Mouse (Mus musculus) right cerebral cortex, postnatal 25 days (tissue): Measurements from ENCODE around the gene Pecr.

Experiments used
- DNase-seq: peaks from one replicate; pipeline ENCODE4 v3.0.0; 2022

The Pecr gene

GRCm38 (mm10) chr1:72228974-72229373, 55.1 kb downstream of the Pecr start:
- DNase-seq: no peak

- no peak for DNase-seq
Observed at GRCm38 (mm10) chr1:72227546-72227945, 56.6 kb downstream of the Pecr start.

- no peak for DNase-seq
Observed at GRCm38 (mm10) chr1:72226887-72227481, 57.1 kb downstream of the Pecr start.

GRCm38 (mm10) chr1:72226172-72226886, 57.8 kb downstream of the Pecr start:
- no peak for DNase-seq

DNA sequence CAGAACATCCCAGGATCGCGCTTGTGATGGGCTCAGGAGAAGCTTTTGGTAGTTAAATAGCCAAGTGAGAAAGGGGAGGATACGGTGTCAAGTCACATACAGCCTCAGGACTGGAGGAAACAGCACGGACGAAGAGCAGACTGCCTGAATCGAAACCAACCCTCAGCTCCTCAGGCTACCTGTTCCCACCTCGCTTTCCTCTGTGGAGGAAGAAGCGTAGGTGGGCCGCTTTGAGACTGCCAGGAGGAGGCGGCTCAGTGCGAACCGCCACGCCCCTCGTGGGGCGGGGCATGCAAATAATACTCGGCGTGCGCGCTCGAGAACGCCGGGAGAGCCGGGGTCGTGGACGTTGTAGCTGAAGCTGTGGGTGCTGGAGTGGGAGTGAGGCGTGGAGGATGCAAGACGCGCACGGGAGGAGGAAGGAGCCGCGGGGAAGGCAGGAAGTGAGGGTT, 58.4 kb downstream of the Pecr start:
- peak; percentile 79 for DNase-seq

DNA sequence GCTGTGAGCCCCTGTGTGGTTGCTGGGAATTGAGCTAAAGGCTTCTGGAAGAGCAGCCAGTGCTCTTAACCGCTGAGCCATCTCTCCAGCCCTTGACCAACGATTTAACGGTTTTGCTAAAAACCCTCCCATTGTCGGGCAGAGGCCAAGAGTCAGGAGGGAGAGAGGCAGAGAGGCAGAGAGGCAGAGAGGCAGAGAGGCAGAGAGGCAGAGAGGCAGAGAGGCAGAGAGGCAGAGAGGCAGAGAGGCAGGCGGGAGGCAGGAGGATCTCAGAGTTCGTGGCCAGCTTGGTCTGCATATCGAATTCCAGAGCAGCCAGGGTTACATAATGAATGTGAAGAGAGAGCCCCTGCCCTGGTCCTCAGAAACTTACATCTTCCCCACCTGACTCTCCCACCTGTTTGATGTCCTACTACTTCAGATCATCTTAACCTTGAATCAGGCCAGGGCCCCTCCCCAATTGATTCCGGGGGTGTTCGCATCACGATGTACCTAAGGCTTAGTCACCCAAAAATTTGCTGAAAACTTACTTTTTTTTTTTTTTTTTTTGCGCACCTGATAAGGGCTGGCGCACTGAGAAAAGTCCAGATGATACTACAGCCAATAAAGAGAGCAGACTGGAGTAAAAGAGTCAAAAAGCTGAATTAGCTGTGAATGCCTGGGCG, 58.9 kb downstream of the Pecr start:
- DNase-seq: no peak

GRCm38 (mm10) chr1:72220008-72220407, 64.1 kb downstream of the Pecr start:
- DNase-seq: peak; percentile 38

- no peak for DNase-seq
Observed at GRCm38 (mm10) chr1:72219116-72219515, 65.0 kb downstream of the Pecr start.

GRCm38 (mm10) chr1:72218626-72219025, 65.5 kb downstream of the Pecr start:
- no peak for DNase-seq

DNA sequence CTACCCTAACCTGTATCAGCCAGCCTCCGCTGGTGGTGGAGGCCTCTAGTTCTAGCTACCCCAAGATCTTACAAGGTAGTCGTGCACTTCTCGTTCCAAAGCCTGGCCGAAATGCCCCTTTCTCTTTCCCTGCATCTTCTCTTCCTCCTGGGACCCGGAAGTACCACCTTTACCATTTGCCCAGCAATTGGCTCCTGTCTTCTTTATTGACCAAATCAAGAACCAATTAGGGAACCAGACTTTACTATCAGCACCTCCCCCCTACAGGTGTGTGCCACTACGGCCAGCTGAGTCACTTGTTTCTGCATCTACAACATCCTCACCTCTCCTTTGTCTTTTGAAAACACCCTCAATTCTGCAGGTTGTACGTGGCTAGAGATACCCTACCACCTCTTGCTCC, 67.4 kb downstream of the Pecr start:
- DNase-seq: no peak

DNA sequence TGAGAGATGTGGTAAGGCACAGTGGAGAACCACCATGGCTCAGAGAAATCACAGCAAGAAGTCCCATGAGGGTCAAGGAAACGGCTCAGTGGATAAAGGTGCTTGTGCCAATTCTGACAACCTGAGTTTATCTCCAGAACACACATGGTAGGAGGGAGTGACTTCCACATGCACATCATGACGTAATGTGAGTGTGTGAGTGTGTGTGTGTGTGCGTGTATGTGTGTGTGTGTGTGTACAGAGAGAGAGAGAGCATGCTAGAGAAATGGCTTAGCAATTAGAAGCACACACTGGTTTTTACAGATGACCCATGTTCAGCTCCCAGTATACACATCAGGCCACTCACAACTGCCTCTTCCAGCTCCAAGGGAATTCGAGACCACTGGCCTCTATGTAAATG, 68.9 kb downstream of the Pecr start:
- no peak for DNase-seq

DNA sequence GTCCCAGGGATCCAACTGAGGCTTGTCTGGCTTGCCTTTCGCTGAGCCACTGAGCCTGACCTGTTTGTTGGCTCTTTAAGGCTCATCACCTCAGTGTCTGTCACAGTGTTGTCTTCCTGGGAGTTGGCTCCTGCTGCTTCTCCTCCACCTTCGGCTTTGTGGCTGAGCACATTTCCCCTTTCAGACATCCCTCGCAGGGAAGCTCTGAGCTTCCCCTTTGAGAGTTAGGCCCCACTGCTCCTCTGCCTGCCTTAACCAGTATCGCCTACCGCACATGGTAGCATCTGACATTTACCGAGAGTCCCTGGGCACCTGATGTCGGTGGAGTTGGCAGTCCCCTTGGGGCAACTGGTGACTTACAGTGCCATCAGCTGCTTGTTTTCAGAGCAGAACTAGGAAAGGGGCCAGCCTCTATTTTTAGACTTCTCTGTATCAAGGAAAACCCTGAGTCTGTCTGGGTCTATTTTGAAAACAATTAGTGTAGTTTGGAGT, 69.6 kb downstream of the Pecr start:
- DNase-seq: no peak

GRCm38 (mm10) chr1:72213954-72214353, 70.2 kb downstream of the Pecr start:
- DNase-seq: no peak

GRCm38 (mm10) chr1:72211701-72212699, 72.1 kb downstream of the Pecr start, which contains the start of gene Mreg:
TSS of gene Mreg (minus strand) at chr1:72212307.
- DNase-seq: peak; percentile 68

- DNase-seq: no peak
Observed at GRCm38 (mm10) chr1:72210803-72211679, 73.1 kb downstream of the Pecr start.
